10 mouse cellular contexts compared by ENCODE assay signal in genomic region chr5:111573265-111573873, GRCm38 (mm10).
DNase-seq lines count a peak whose midpoint lies in the region; ATAC-seq and TF ChIP-seq lines count a peak whose summit lies in the region.
"Had no signal": no experiment of that assay in that cellular context is flagged by ENCODE, and none has a peak within 500 bp of the region (broad histone marks: within the 10 kb centered on the region; RNA-seq: fewer than 3 reads in every experiment).

No protein-coding gene starts in this region.

- H3K27ac ChIP-seq in gastrocnemius, adult 2 months: no peak overlapping the region
- H3K27ac ChIP-seq in midbrain, postnatal 0 days (ENCODE audit: low read depth, low read length): no peak overlapping the region
- H3K27ac ChIP-seq in midbrain, embryonic 16.5 days (ENCODE audit: low read length): no peak overlapping the region
- no peak overlapping the region for H3K27ac ChIP-seq in stomach, embryonic 16.5 days (ENCODE audit: low read length)

- no peak for TF ChIP-seq CTCF in gastrocnemius, adult 2 months (IDR thresholded peaks at IDR 0.05)
- no peak for TF ChIP-seq CTCF in midbrain, postnatal 0 days (IDR thresholded peaks at IDR 0.05)

- intact Hi-C loops in gastrocnemius, adult 2 months (cut with DNase I): loop anchor here (5.0 kb wide), 1 partner anchor 44 kb away; no protein-coding TSS in a partner anchor

- no peak overlapping the region for H3K4me3 ChIP-seq in gastrocnemius, adult 2 months
- H3K4me3 ChIP-seq in midbrain, postnatal 0 days (ENCODE audit: low read depth, low read length): no peak overlapping the region
- H3K4me3 ChIP-seq in midbrain, embryonic 16.5 days (ENCODE audit: low read depth, low read length): no peak overlapping the region
- H3K4me3 ChIP-seq in stomach, embryonic 16.5 days (replicated peaks; ENCODE audit: low read length): no peak overlapping the region

- H3K9ac ChIP-seq in midbrain, postnatal 0 days (replicated peaks; ENCODE audit: low read length, poor library complexity, severe bottlenecking): no peak overlapping the region
- no peak overlapping the region for H3K9ac ChIP-seq in midbrain, embryonic 16.5 days (ENCODE audit: low read depth, low read length)
- H3K9ac ChIP-seq in stomach, embryonic 16.5 days (ENCODE audit: low read length): no peak overlapping the region

- peak; percentile 15; the same call in 1 of the 2 replicates for ATAC-seq in midbrain, postnatal 0 days (ENCODE audit: low FRiP score)
- no peak for ATAC-seq in midbrain, embryonic 16.5 days
- ATAC-seq in hematopoietic stem cell, adult 5-6 weeks (replicated peaks in 1 of 2; ENCODE audit: insufficient read depth in 1 of 2, low FRiP score in 2 of 2, low TSS enrichment in 1 of 2, low read depth in 1 of 2, poor library complexity in 2 of 2, severe bottlenecking in 2 of 2): peak; percentile 37 to 48
- peak; percentile 44; the same call in 1 of the 2 replicates for ATAC-seq in stomach, embryonic 16.5 days (ENCODE audit: insufficient read depth, low FRiP score)

- no peaks in the 10 kb centered on the region for H3K4me1 ChIP-seq in midbrain, postnatal 0 days (ENCODE audit: insufficient read depth, low read length)
- peaks cover 13% of the 10 kb centered on the region; the same call in 1 of the 2 replicates for H3K4me1 ChIP-seq in midbrain, embryonic 16.5 days (ENCODE audit: control insufficient read depth, insufficient read depth, low read length)
- H3K4me1 ChIP-seq in stomach, embryonic 16.5 days (ENCODE audit: control insufficient read depth, insufficient read depth, low read length): peaks cover 47% of the 10 kb centered on the region

- DNase-seq in gastrocnemius, adult 2 months: peak; percentile 49
- DNase-seq in gastrocnemius, postnatal 4 days (ENCODE audit: low spot score in 2 of 2): no peak
- no peak for DNase-seq in midbrain, postnatal 0 days (ENCODE audit: low spot score)
- no peak for DNase-seq in kidney, adult 9 months
- no peak for DNase-seq in frontal cortex, postnatal 36 days (ENCODE audit: low spot score in 2 of 2)
- DNase-seq: gastrocnemius, postnatal 36 days; kidney, adult 11 months had no signal

- H3K27me3 ChIP-seq in midbrain, postnatal 0 days (ENCODE audit: insufficient read depth, low read length): no peaks in the 10 kb centered on the region
- H3K27me3 ChIP-seq in midbrain, embryonic 16.5 days (ENCODE audit: control insufficient read depth, insufficient read depth, low read depth, low read length): no peaks in the 10 kb centered on the region
- H3K27me3 ChIP-seq in stomach, embryonic 16.5 days (ENCODE audit: control insufficient read depth, insufficient read depth, low read length): no peaks in the 10 kb centered on the region

- H3K9me3 ChIP-seq in midbrain, postnatal 0 days (ENCODE audit: low read length): no peaks in the 10 kb centered on the region
- H3K9me3 ChIP-seq in midbrain, embryonic 16.5 days (replicated peaks; ENCODE audit: control insufficient read depth, low read length, poor library complexity, severe bottlenecking): no peaks in the 10 kb centered on the region
- no peaks in the 10 kb centered on the region for H3K9me3 ChIP-seq in stomach, embryonic 16.5 days (replicated peaks; ENCODE audit: control insufficient read depth, low read length)

- no peaks in the 10 kb centered on the region for H3K36me3 ChIP-seq in midbrain, postnatal 0 days (ENCODE audit: insufficient read depth, low read length)
- no peaks in the 10 kb centered on the region for H3K36me3 ChIP-seq in midbrain, embryonic 16.5 days (ENCODE audit: control insufficient read depth, insufficient read depth, low read length)
- no peaks in the 10 kb centered on the region for H3K36me3 ChIP-seq in stomach, embryonic 16.5 days (ENCODE audit: control insufficient read depth, insufficient read depth, low read length)

- no peak overlapping the region for H3K4me2 ChIP-seq in midbrain, postnatal 0 days (ENCODE audit: low read depth, low read length, poor library complexity, severe bottlenecking)
- H3K4me2 ChIP-seq in midbrain, embryonic 16.5 days (ENCODE audit: low read length): no peak overlapping the region
- no peak overlapping the region for H3K4me2 ChIP-seq in stomach, embryonic 16.5 days (ENCODE audit: low read depth, low read length)

- 37% methylated on average over 13 of the region's 13 CpGs for WGBS in midbrain, postnatal 0 days
- WGBS in midbrain, embryonic 16.5 days: 25% methylated on average over 13 of the region's 13 CpGs
- 16% methylated on average over 13 of the region's 13 CpGs for WGBS in stomach, embryonic 16.5 days
